Comparison of ENCODE assay signal across 8 mouse cellular contexts in genomic region chr2:156066126-156066525, GRCm38 (mm10). TPM values are rescaled to one million over a fixed set of nuclear protein-coding genes. Genes with fewer than 3 reads are reported as not detected.
A peak's percentile ranks its signal among the peaks of the same experiment; 100 is the strongest.
DNase-seq lines count a peak whose midpoint lies in the region; ATAC-seq and TF ChIP-seq lines count a peak whose summit lies in the region.

No protein-coding gene starts in this region.

- H3K9ac ChIP-seq in heart, adult 2 months (ENCODE audit: low read depth, low read length): no peak overlapping the region; the same call in 1 of the 2 replicates
- peak overlapping the region; percentile 68 for H3K9ac ChIP-seq in MEL (ENCODE audit: control insufficient read depth, low read depth, low read length, poor library complexity, severe bottlenecking)
- no peak overlapping the region for H3K9ac ChIP-seq in intestine, embryonic 14.5 days (ENCODE audit: low read length)

- no peak for DNase-seq in heart, adult 2 months
- no peak for DNase-seq in heart, postnatal 10 days
- DNase-seq in MEL (ENCODE audit: low read depth, low spot score): no peak
- DNase-seq in intestine, embryonic 14.5 days (ENCODE audit: low spot score): no peak
- no peak for DNase-seq in midbrain, embryonic 10.5 days (ENCODE audit: low spot score)
- no peak for DNase-seq in right cerebral cortex, adult 2 months (ENCODE audit: low spot score in 2 of 2)
- no peak for DNase-seq in frontal cortex, postnatal 25 days (ENCODE audit: low spot score in 2 of 2)
- no peak for DNase-seq in urinary bladder, adult 18-20 months (ENCODE audit: low spot score in 2 of 2)

- no peaks in the 10 kb centered on the region for H3K9me3 ChIP-seq in MEL (replicated peaks; ENCODE audit: insufficient read depth, low read length)
- H3K9me3 ChIP-seq in intestine, embryonic 14.5 days (ENCODE audit: control insufficient read depth, low read length): no peaks in the 10 kb centered on the region
- H3K9me3 ChIP-seq in midbrain, embryonic 10.5 days (replicated peaks): no peaks in the 10 kb centered on the region

- no peak for TF ChIP-seq POLR2A in heart, adult 2 months (IDR thresholded peaks at IDR 0.05; ENCODE audit: insufficient read depth, low read depth, low read length)
- TF ChIP-seq POLR2A in MEL (IDR thresholded peaks at IDR 0.05; ENCODE audit: control insufficient read depth in 1 of 2, insufficient read depth in 1 of 2, low read depth in 1 of 2, low read length in 2 of 2, poor library complexity in 1 of 2): no peak

- TF ChIP-seq RAD21 in MEL (IDR thresholded peaks at IDR 0.05; ENCODE audit: low read depth, low read length): no peak

- no peaks in the 10 kb centered on the region for H3K36me3 ChIP-seq in heart, adult 2 months (ENCODE audit: control insufficient read depth, insufficient read depth, low read length)
- peaks cover 2 to 4% of the 10 kb centered on the region in 2 experiments; a peak in 3 of 4 replicates for H3K36me3 ChIP-seq in MEL (ENCODE audit: control insufficient read depth in 1 of 2, insufficient read depth in 2 of 2, low read length in 2 of 2)
- peaks cover 29% of the 10 kb centered on the region for H3K36me3 ChIP-seq in intestine, embryonic 14.5 days (ENCODE audit: control insufficient read depth, insufficient read depth, low read length)
- peaks cover 44% of the 10 kb centered on the region for H3K36me3 ChIP-seq in midbrain, embryonic 10.5 days

- ATAC-seq in intestine, embryonic 14.5 days (replicated peaks; ENCODE audit: low FRiP score, low TSS enrichment, low read depth): peak; percentile 16; the same call in 1 of the 2 replicates

- H3K79me2 ChIP-seq in heart, adult 2 months (replicated peaks; ENCODE audit: control insufficient read depth, insufficient read depth, low read length): no peaks in the 10 kb centered on the region
- H3K79me2 ChIP-seq in MEL (ENCODE audit: control insufficient read depth, insufficient read depth, low read length, poor library complexity): peaks cover 3% of the 10 kb centered on the region; the same call in 1 of the 2 replicates

- peak overlapping the region; percentile 81 for H3K4me2 ChIP-seq in intestine, embryonic 14.5 days (ENCODE audit: low read length)

- no peak for TF ChIP-seq CTCF in heart, adult 2 months (IDR thresholded peaks at IDR 0.05)
- no peak for TF ChIP-seq CTCF in MEL (IDR thresholded peaks at IDR 0.05 in 2 of 3, conservative IDR thresholded peaks at IDR 0.05 in 1 of 3; ENCODE audit: control insufficient read depth in 1 of 3, insufficient read depth in 1 of 3, low read depth in 2 of 3, low read length in 3 of 3, poor library complexity in 1 of 3, severe bottlenecking in 1 of 3)

- 53% methylated on average over 10 of the region's 10 CpGs for WGBS in heart, adult 2 months
- WGBS in intestine, embryonic 14.5 days: 31% methylated on average over 10 of the region's 10 CpGs
- WGBS in midbrain, embryonic 10.5 days: 39% methylated on average over 10 of the region's 10 CpGs

- H3K4me3 ChIP-seq in heart, adult 2 months: peak overlapping the region; percentile 48; the same call in 1 of the 2 replicates
- peak overlapping the region; percentile 89 to 99 for H3K4me3 ChIP-seq in MEL (ENCODE audit: control insufficient read depth in 1 of 2, insufficient read depth in 1 of 2, low read depth in 2 of 2, low read length in 2 of 2)
- H3K4me3 ChIP-seq in intestine, embryonic 14.5 days (ENCODE audit: low read depth, low read length): peak overlapping the region; percentile 74
- peak overlapping the region; percentile 73 for H3K4me3 ChIP-seq in midbrain, embryonic 10.5 days

- TF ChIP-seq EP300 in heart, adult 2 months (IDR thresholded peaks at IDR 0.05; ENCODE audit: insufficient read depth, low read depth, low read length): no peak
- TF ChIP-seq EP300 in MEL (IDR thresholded peaks at IDR 0.05; ENCODE audit: low read depth in 1 of 2, low read length in 2 of 2): no peak

- H3K27me3 ChIP-seq in heart, adult 2 months (ENCODE audit: control insufficient read depth, insufficient read depth, low read length): no peaks in the 10 kb centered on the region
- H3K27me3 ChIP-seq in MEL (ENCODE audit: control insufficient read depth in 1 of 2, insufficient read depth in 2 of 2, low read length in 2 of 2): no peaks in the 10 kb centered on the region
- no peaks in the 10 kb centered on the region for H3K27me3 ChIP-seq in intestine, embryonic 14.5 days (replicated peaks; ENCODE audit: control insufficient read depth, insufficient read depth, low read length)
- peaks cover 4% of the 10 kb centered on the region; the same call in 1 of the 2 replicates for H3K27me3 ChIP-seq in midbrain, embryonic 10.5 days (ENCODE audit: low read depth, poor library complexity, severe bottlenecking)

- no peak overlapping the region; the same call in 1 of the 2 replicates for H3K27ac ChIP-seq in heart, adult 2 months
- no peak overlapping the region for H3K27ac ChIP-seq in MEL (ENCODE audit: control insufficient read depth, low read depth, low read length)
- no peak overlapping the region for H3K27ac ChIP-seq in intestine, embryonic 14.5 days (ENCODE audit: low read depth)
- H3K27ac ChIP-seq in midbrain, embryonic 10.5 days (replicated peaks): peak overlapping the region; percentile 95

- no peaks in the 10 kb centered on the region for H3K4me1 ChIP-seq in heart, adult 2 months (ENCODE audit: control insufficient read depth, insufficient read depth, low read length)
- H3K4me1 ChIP-seq in MEL (ENCODE audit: control insufficient read depth in 1 of 2, insufficient read depth in 2 of 2, low read length in 2 of 2): peaks cover 0 to 9% of the 10 kb centered on the region in 2 experiments; a peak in 3 of 4 replicates
- H3K4me1 ChIP-seq in intestine, embryonic 14.5 days (replicated peaks; ENCODE audit: control insufficient read depth, insufficient read depth, low read length): 0 out of 2 replicates have a peak, but pooled peaks cover 3% of the 10 kb centered on the region
- H3K4me1 ChIP-seq in midbrain, embryonic 10.5 days: peaks cover 25% of the 10 kb centered on the region

- intact Hi-C loops in heart, adult 2 months (cut with DNase I): loop anchor here (5.0 kb wide), 1 partner anchor 46 kb away; the partner anchor contains the start of genes Cpne1 and Rbm12
- intact Hi-C loops in heart, postnatal 10 days (cut with DNase I): no loop called here

TF ChIP-seq in MEL, 35 proteins besides CTCF, POLR2A, EP300 and RAD21:
- no peak for TF ChIP-seq JUND (IDR thresholded peaks at IDR 0.05; ENCODE audit: low read depth, low read length)
- TF ChIP-seq SIN3A (IDR thresholded peaks at IDR 0.05; ENCODE audit: low read length): 0 out of 2 replicates have a peak, but pooled peaks have one; percentile 1

RNA-seq across cellular contexts. Expression of gene Spag4, which starts 1.2 kb away (rescaled TPM):
- 1 to 10 TPM in 1 of 2 experiments, under 1 TPM in 1; 0.99 to 1.8 TPM for total RNA-seq in heart, adult 2 months (2021)
- 1.7 and 2.4 TPM in 2 replicates for polyA plus RNA-seq in heart, adult 2 months (2012; rRNA removed)
- total RNA-seq in heart, postnatal 10 days (2021): 1 to 10 TPM in 1 of 2 experiments, under 1 TPM in 1; 0.72 to 1.1 TPM
- 5.0 and 5.5 TPM in 2 replicates for total RNA-seq in MEL (2012; rRNA removed)
- polyA plus RNA-seq in MEL (2012; ENCODE audit: insufficient read depth in 1 of 2, insufficient read length in 2 of 2, low read depth in 1 of 2, low replicate concordance in 2 of 2, missing spikeins in 1 of 2): 10 to 100 TPM in 1 of 2 experiments, not detected in 1; 10.9 TPM
- 3.0 and 4.0 TPM in 2 replicates for polyA plus RNA-seq in intestine, embryonic 14.5 days (2014; fragmentation: Nextera tagmentation; extraction: Ambion mirVana)
- 6.1 and 6.5 TPM in 2 replicates for polyA plus RNA-seq in midbrain, embryonic 10.5 days (2016; fragmentation: Nextera tagmentation; extraction: Ambion mirVana)

RNA-seq across cellular contexts. Expression of gene Fer1l4, which starts 13.4 kb away (rescaled TPM):
- not detected for total RNA-seq in heart, adult 2 months (2021)
- polyA plus RNA-seq in heart, adult 2 months (2012; rRNA removed): 0.12 and 0.18 TPM in 2 replicates
- total RNA-seq in heart, postnatal 10 days (2021): not detected
- total RNA-seq in MEL (2012; rRNA removed): 0.04 TPM in 1 of 2 replicates, not detected in the other
- polyA plus RNA-seq in MEL (2012; ENCODE audit: insufficient read depth in 1 of 2, insufficient read length in 2 of 2, low read depth in 1 of 2, low replicate concordance in 2 of 2, missing spikeins in 1 of 2): under 1 TPM in 1 of 2 experiments, not detected in 1; 0.07 TPM
- 0.05 and 0.17 TPM in 2 replicates for polyA plus RNA-seq in intestine, embryonic 14.5 days (2014; fragmentation: Nextera tagmentation; extraction: Ambion mirVana)
- 0.04 and 0.16 TPM in 2 replicates for polyA plus RNA-seq in midbrain, embryonic 10.5 days (2016; fragmentation: Nextera tagmentation; extraction: Ambion mirVana)

RNA-seq across cellular contexts. Expression of gene Cpne1, which starts 45.6 kb away (rescaled TPM):
- 10 to 100 TPM in 1 of 2 experiments, 1 to 10 TPM in 1; 8.1 to 12.2 TPM for total RNA-seq in heart, adult 2 months (2021)
- 31.8 and 37.1 TPM in 2 replicates for polyA plus RNA-seq in heart, adult 2 months (2012; rRNA removed)
- 10 to 100 TPM; 23.0 to 23.3 TPM for total RNA-seq in heart, postnatal 10 days (2021)
- 22.5 and 32.0 TPM in 2 replicates for total RNA-seq in MEL (2012; rRNA removed)
- 10 to 100 TPM in 1 of 2 experiments, not detected in 1; 52.8 TPM for polyA plus RNA-seq in MEL (2012; ENCODE audit: insufficient read depth in 1 of 2, insufficient read length in 2 of 2, low read depth in 1 of 2, low replicate concordance in 2 of 2, missing spikeins in 1 of 2)
- 46.2 and 50.3 TPM in 2 replicates for polyA plus RNA-seq in intestine, embryonic 14.5 days (2014; fragmentation: Nextera tagmentation; extraction: Ambion mirVana)
- 58.9 and 67.0 TPM in 2 replicates for polyA plus RNA-seq in midbrain, embryonic 10.5 days (2016; fragmentation: Nextera tagmentation; extraction: Ambion mirVana)

RNA-seq across cellular contexts. Expression of gene Rbm12, which starts 45.7 kb away (rescaled TPM):
- 10 to 100 TPM; 11.4 TPM for total RNA-seq in heart, adult 2 months (2021)
- 12.0 and 13.6 TPM in 2 replicates for polyA plus RNA-seq in heart, adult 2 months (2012; rRNA removed)
- 10 to 100 TPM; 31.5 to 33.5 TPM for total RNA-seq in heart, postnatal 10 days (2021)
- total RNA-seq in MEL (2012; rRNA removed): 13.4 and 15.3 TPM in 2 replicates
- polyA plus RNA-seq in MEL (2012; ENCODE audit: insufficient read depth in 1 of 2, insufficient read length in 2 of 2, low read depth in 1 of 2, low replicate concordance in 2 of 2, missing spikeins in 1 of 2): 10 to 100 TPM; 28.8 to 42.5 TPM
- polyA plus RNA-seq in intestine, embryonic 14.5 days (2014; fragmentation: Nextera tagmentation; extraction: Ambion mirVana): 29.1 and 31.6 TPM in 2 replicates
- polyA plus RNA-seq in midbrain, embryonic 10.5 days (2016; fragmentation: Nextera tagmentation; extraction: Ambion mirVana): 43.9 and 47.2 TPM in 2 replicates

RNA-seq across cellular contexts. Expression of gene Ergic3, which starts 58.3 kb away (rescaled TPM):
- 10 to 100 TPM; 60.1 to 67.5 TPM for total RNA-seq in heart, adult 2 months (2021)
- polyA plus RNA-seq in heart, adult 2 months (2012; rRNA removed): 104 TPM in 2 replicates
- 10 to 100 TPM; 80.4 to 94.0 TPM for total RNA-seq in heart, postnatal 10 days (2021)
- total RNA-seq in MEL (2012; rRNA removed): 80.0 and 86.9 TPM in 2 replicates
- 100 to 1,000 TPM in 1 of 2 experiments, not detected in 1; 168 TPM for polyA plus RNA-seq in MEL (2012; ENCODE audit: insufficient read depth in 1 of 2, insufficient read length in 2 of 2, low read depth in 1 of 2, low replicate concordance in 2 of 2, missing spikeins in 1 of 2)
- 232 and 255 TPM in 2 replicates for polyA plus RNA-seq in intestine, embryonic 14.5 days (2014; fragmentation: Nextera tagmentation; extraction: Ambion mirVana)
- polyA plus RNA-seq in midbrain, embryonic 10.5 days (2016; fragmentation: Nextera tagmentation; extraction: Ambion mirVana): 211 and 239 TPM in 2 replicates
